Mouse (Mus musculus): ENCODE results near the gene Fgf15. TPM values are rescaled to one million over a fixed set of nuclear protein-coding genes. Genes with fewer than 3 reads are reported as not detected.
A peak's percentile ranks its signal among the peaks of the same experiment; 100 is the strongest.

Fgf15 gene
- 17.5 and 19.7 TPM in 2 replicates for polyA plus RNA-seq (2016; fragmentation: Nextera tagmentation; extraction: Ambion mirVana)

- Histone ChIP-seq H3K4me3 (peak within 1 kb of the TSS; percentile 62), H3K27ac (replicated peaks) (peak within 1 kb of the TSS; percentile 74), H3K9me3 (no peaks in the 10 kb centered on the region), H3K4me1 (peaks cover 44% of the 10 kb centered on the region), H3K36me3 (replicated peaks) (no peaks in the 10 kb centered on the region), H3K27me3 (replicated peaks; ENCODE audit: low read depth, poor library complexity, severe bottlenecking) (peaks cover 89% of the 10 kb centered on the region)
- DNase-seq (ENCODE audit: low spot score), result peak; percentile 61
- under 1% methylated on average over 65 of the region's 65 CpGs for WGBS
These were observed at the start of gene Fgf15 for GRCm38 (mm10) chr7:144896294-144897218. Gene Fgf15, plus strand, starts transcription at chr7:144896531.

- Histone ChIP-seq H3K9me3 (no peaks in the 10 kb centered on the region), H3K4me1 (no peaks in the 10 kb centered on the region), H3K27me3 (replicated peaks; ENCODE audit: low read depth, poor library complexity, severe bottlenecking) (peaks cover 60% of the 10 kb centered on the region), H3K36me3 (replicated peaks) (no peaks in the 10 kb centered on the region), H3K4me3 (no peak within 1 kb of the TSS), H3K27ac (replicated peaks) (no peak within 1 kb of the TSS)
- DNase-seq (ENCODE audit: low spot score), result no peak
These were observed 49.3 kb upstream of the Fgf15 start, which contains the start of gene Fgf4 for GRCm38 (mm10) chr7:144847067-144847466. Gene Fgf4, plus strand, starts transcription at chr7:144847367.

- no peak overlapping the region for H3K4me3 ChIP-seq
- H3K9me3 ChIP-seq, result no peaks in the 10 kb centered on the region
- no peaks in the 10 kb centered on the region for H3K36me3 ChIP-seq (replicated peaks)
- WGBS, result 50% methylated on average over 3 of the region's 3 CpGs
- H3K27ac ChIP-seq (replicated peaks), result no peak overlapping the region
- no peak for DNase-seq (ENCODE audit: low spot score)
- H3K4me1 ChIP-seq, result no peaks in the 10 kb centered on the region
- H3K27me3 ChIP-seq (replicated peaks; ENCODE audit: low read depth, poor library complexity, severe bottlenecking), result peaks cover 57% of the 10 kb centered on the region
These were observed 45.0 kb upstream of the Fgf15 start for GRCm38 (mm10) chr7:144851321-144851720.

GRCm38 (mm10) chr7:144854966-144855365 lies 41.4 kb upstream of the Fgf15 start:
- DNase-seq (ENCODE audit: low spot score), result no peak
- H3K9me3 ChIP-seq, result no peaks in the 10 kb centered on the region
- no peaks in the 10 kb centered on the region for H3K36me3 ChIP-seq (replicated peaks)
- peaks cover 66% of the 10 kb centered on the region for H3K27me3 ChIP-seq (replicated peaks; ENCODE audit: low read depth, poor library complexity, severe bottlenecking)
- no peaks in the 10 kb centered on the region for H3K4me1 ChIP-seq
- 42% methylated on average over 3 of the region's 3 CpGs for WGBS
- H3K27ac ChIP-seq (replicated peaks), result no peak overlapping the region
- no peak overlapping the region for H3K4me3 ChIP-seq

GRCm38 (mm10) chr7:144857158-144857557 lies 39.2 kb upstream of the Fgf15 start:
- whole genome bisulfite sequencing, result 82% methylated on average over 7 of the region's 7 CpGs
- no peak overlapping the region for H3K27ac ChIP-seq (replicated peaks)
- no peaks in the 10 kb centered on the region for H3K9me3 ChIP-seq
- no peak overlapping the region for H3K4me3 ChIP-seq
- H3K36me3 ChIP-seq (replicated peaks), result no peaks in the 10 kb centered on the region
- peaks cover 14% of the 10 kb centered on the region for H3K4me1 ChIP-seq
- no peak for DNase-seq (ENCODE audit: low spot score)
- peaks cover 74% of the 10 kb centered on the region for H3K27me3 ChIP-seq (replicated peaks; ENCODE audit: low read depth, poor library complexity, severe bottlenecking)

GRCm38 (mm10) chr7:144857826-144858342 lies 38.4 kb upstream of the Fgf15 start:
- Histone ChIP-seq H3K4me1 (peaks cover 15% of the 10 kb centered on the region), H3K27me3 (replicated peaks; ENCODE audit: low read depth, poor library complexity, severe bottlenecking) (peaks cover 78% of the 10 kb centered on the region), H3K27ac (replicated peaks) (no peak overlapping the region), H3K36me3 (replicated peaks) (no peaks in the 10 kb centered on the region), H3K9me3 (no peaks in the 10 kb centered on the region), H3K4me3 (no peak overlapping the region)
- DNase-seq (ENCODE audit: low spot score), result no peak
- 69% methylated on average over 3 of the region's 3 CpGs for WGBS

GRCm38 (mm10) chr7:144858702-144859101 lies 37.6 kb upstream of the Fgf15 start:
- Histone ChIP-seq H3K27me3 (replicated peaks; ENCODE audit: low read depth, poor library complexity, severe bottlenecking) (peaks cover 82% of the 10 kb centered on the region), H3K9me3 (no peaks in the 10 kb centered on the region), H3K27ac (replicated peaks) (no peak overlapping the region), H3K4me1 (peaks cover 17% of the 10 kb centered on the region), H3K4me3 (no peak overlapping the region), H3K36me3 (replicated peaks) (no peaks in the 10 kb centered on the region)
- WGBS, result 80% methylated on average over 1 of the region's 1 CpGs
- DNase-seq (ENCODE audit: low spot score), result no peak

GRCm38 (mm10) chr7:144861056-144861768 lies 35.1 kb upstream of the Fgf15 start:
- peaks cover 84% of the 10 kb centered on the region for H3K27me3 ChIP-seq (replicated peaks; ENCODE audit: low read depth, poor library complexity, severe bottlenecking)
- H3K9me3 ChIP-seq, result no peaks in the 10 kb centered on the region
- peak overlapping the region; percentile 46 for H3K4me3 ChIP-seq
- H3K36me3 ChIP-seq (replicated peaks), result no peaks in the 10 kb centered on the region
- no peak overlapping the region for H3K27ac ChIP-seq (replicated peaks)
- peaks cover 17% of the 10 kb centered on the region for H3K4me1 ChIP-seq
- WGBS, result under 1% methylated on average over 72 of the region's 72 CpGs
- DNase-seq (ENCODE audit: low spot score), result peak; percentile 33

GRCm38 (mm10) chr7:144861769-144862070 lies 34.6 kb upstream of the Fgf15 start:
- peak; percentile 40 for DNase-seq (ENCODE audit: low spot score)

GRCm38 (mm10) chr7:144862126-144862525 lies 34.2 kb upstream of the Fgf15 start:
- WGBS, result under 1% methylated on average over 15 of the region's 15 CpGs
- DNase-seq (ENCODE audit: low spot score), result peak; percentile 38
- Histone ChIP-seq H3K27me3 (replicated peaks; ENCODE audit: low read depth, poor library complexity, severe bottlenecking) (peaks cover 93% of the 10 kb centered on the region), H3K9me3 (no peaks in the 10 kb centered on the region), H3K36me3 (replicated peaks) (no peaks in the 10 kb centered on the region), H3K27ac (replicated peaks) (no peak overlapping the region), H3K4me1 (peaks cover 17% of the 10 kb centered on the region), H3K4me3 (peak overlapping the region; percentile 46)

More at GRCm38 (mm10) chr7:144861769-144862070, 34.6 kb upstream of the Fgf15 start:
- no peak overlapping the region for H3K27ac ChIP-seq (replicated peaks)
- no peaks in the 10 kb centered on the region for H3K36me3 ChIP-seq (replicated peaks)
- WGBS, result under 1% methylated on average over 28 of the region's 28 CpGs
- H3K27me3 ChIP-seq (replicated peaks; ENCODE audit: low read depth, poor library complexity, severe bottlenecking), result peaks cover 89% of the 10 kb centered on the region
- peak overlapping the region; percentile 46 for H3K4me3 ChIP-seq
- H3K9me3 ChIP-seq, result no peaks in the 10 kb centered on the region
- peaks cover 17% of the 10 kb centered on the region for H3K4me1 ChIP-seq

- peaks cover 17% of the 10 kb centered on the region for H3K4me1 ChIP-seq
- 2% methylated on average over 18 of the region's 18 CpGs for WGBS
These were observed 33.6 kb upstream of the Fgf15 start for GRCm38 (mm10) chr7:144862712-144863111.

GRCm38 (mm10) chr7:144863196-144863595 lies 33.1 kb upstream of the Fgf15 start:
- DNase-seq (ENCODE audit: low spot score), result peak; percentile 35
- under 1% methylated on average over 11 of the region's 11 CpGs for WGBS
- H3K27ac ChIP-seq (replicated peaks), result no peak overlapping the region

More at GRCm38 (mm10) chr7:144862712-144863111, 33.6 kb upstream of the Fgf15 start:
- H3K9me3 ChIP-seq, result no peaks in the 10 kb centered on the region
- H3K27ac ChIP-seq (replicated peaks), result no peak overlapping the region
- no peak overlapping the region for H3K4me3 ChIP-seq
- peaks cover 99% of the 10 kb centered on the region for H3K27me3 ChIP-seq (replicated peaks; ENCODE audit: low read depth, poor library complexity, severe bottlenecking)
- DNase-seq (ENCODE audit: low spot score), result no peak
- no peaks in the 10 kb centered on the region for H3K36me3 ChIP-seq (replicated peaks)

More at GRCm38 (mm10) chr7:144863196-144863595, 33.1 kb upstream of the Fgf15 start:
- peaks cover 17% of the 10 kb centered on the region for H3K4me1 ChIP-seq
- H3K9me3 ChIP-seq, result no peaks in the 10 kb centered on the region
- H3K27me3 ChIP-seq (replicated peaks; ENCODE audit: low read depth, poor library complexity, severe bottlenecking), result peaks cover 95% of the 10 kb centered on the region
- H3K36me3 ChIP-seq (replicated peaks), result no peaks in the 10 kb centered on the region
- H3K4me3 ChIP-seq, result no peak overlapping the region
